Mouse (Mus musculus) brain, embryonic 18.5 days (tissue): ENCODE measurements around the gene Mcoln3.

Experiments used
- DNase-seq: peaks from one replicate; pipeline ENCODE4 v3.0.0-alpha.2; 2012; ENCODE audit warnings: low read depth, low spot score

The Mcoln3 gene

GRCm38 (mm10) chr3:146117258-146117996 lies at the start of gene Mcoln3:
Mcoln3 (plus strand) TSS chr3:146117450.
- no peak for DNase-seq

GRCm38 (mm10) chr3:146069276-146069675 lies 48.0 kb upstream of the Mcoln3 start:
- DNase-seq: no peak

- no peak for DNase-seq
Observed at GRCm38 (mm10) chr3:146072780-146073179, 44.5 kb upstream of the Mcoln3 start.

- no peak for DNase-seq
Observed at GRCm38 (mm10) chr3:146080241-146080640, 37.0 kb upstream of the Mcoln3 start.

GRCm38 (mm10) chr3:146090988-146091657 lies 26.1 kb upstream of the Mcoln3 start:
- DNase-seq: no peak

GRCm38 (mm10) chr3:146095066-146095465 lies 22.2 kb upstream of the Mcoln3 start:
- no peak for DNase-seq

GRCm38 (mm10) chr3:146096986-146097385 lies 20.3 kb upstream of the Mcoln3 start:
- no peak for DNase-seq

- no peak for DNase-seq
Observed at GRCm38 (mm10) chr3:146097861-146098260, 19.4 kb upstream of the Mcoln3 start.

GRCm38 (mm10) chr3:146099925-146100324 lies 17.3 kb upstream of the Mcoln3 start:
- no peak for DNase-seq

GRCm38 (mm10) chr3:146102049-146102448 lies 15.2 kb upstream of the Mcoln3 start:
- DNase-seq: no peak

GRCm38 (mm10) chr3:146107116-146107849 lies 10.0 kb upstream of the Mcoln3 start:
- DNase-seq: no peak

- DNase-seq: peak; percentile 82
Observed at GRCm38 (mm10) chr3:146107921-146108571, 9.2 kb upstream of the Mcoln3 start, which contains the start of gene Wdr63. Wdr63 (minus strand) TSS chr3:146108130.

- no peak for DNase-seq
Observed at GRCm38 (mm10) chr3:146108945-146109344, 8.3 kb upstream of the Mcoln3 start.

- no peak for DNase-seq
Observed at GRCm38 (mm10) chr3:146110358-146110757, 6.9 kb upstream of the Mcoln3 start.

- DNase-seq: no peak
Observed at GRCm38 (mm10) chr3:146110916-146111315, 6.3 kb upstream of the Mcoln3 start.

- DNase-seq: no peak
Observed at GRCm38 (mm10) chr3:146117997-146118457, 777 bp downstream of the Mcoln3 start.

- DNase-seq: no peak
Observed at GRCm38 (mm10) chr3:146121310-146122124, 4.3 kb downstream of the Mcoln3 start.

- no peak for DNase-seq
Observed at GRCm38 (mm10) chr3:146122125-146122420, 4.8 kb downstream of the Mcoln3 start.

- DNase-seq: no peak
Observed at GRCm38 (mm10) chr3:146122807-146123463, 5.7 kb downstream of the Mcoln3 start.

GRCm38 (mm10) chr3:146123464-146123825 lies 6.2 kb downstream of the Mcoln3 start:
- DNase-seq: no peak

- DNase-seq: no peak
Observed at GRCm38 (mm10) chr3:146127205-146127604, 10.0 kb downstream of the Mcoln3 start.
